Mouse (Mus musculus): ENCODE results near the gene Vmn1r151.
"Not testable (repeated sequence)": the region's sequence is repeated elsewhere in the genome, so short reads cannot be mapped to it uniquely, and the experiment has no call there.

Gene Vmn1r151

GRCm38 (mm10) chr7:22499578-22499977, at the start of gene Vmn1r151:
TSS of gene Vmn1r151 (minus strand) at chr7:22499678.
- not testable (repeated sequence) for DNase-seq

- DNase-seq: not testable (repeated sequence)
Measured at GRCm38 (mm10) chr7:22534787-22535186, 35.3 kb upstream of the Vmn1r151 start, which contains the start of gene Gm8677. TSS of gene Gm8677 (minus strand) at chr7:22534887.

- not testable (repeated sequence) for DNase-seq
Measured at GRCm38 (mm10) chr7:22522667-22523066, 23.2 kb upstream of the Vmn1r151 start, which contains the start of gene Vmn1r152. TSS of gene Vmn1r152 (plus strand) at chr7:22522967.

- DNase-seq: not testable (repeated sequence)
Measured at GRCm38 (mm10) chr7:22463975-22464374, 35.5 kb downstream of the Vmn1r151 start, which contains the start of gene Gm10665. TSS of gene Gm10665 (minus strand) at chr7:22464075.
